Comparison of ENCODE assay signal across 9 mouse cellular contexts in the genomic region with DNA sequence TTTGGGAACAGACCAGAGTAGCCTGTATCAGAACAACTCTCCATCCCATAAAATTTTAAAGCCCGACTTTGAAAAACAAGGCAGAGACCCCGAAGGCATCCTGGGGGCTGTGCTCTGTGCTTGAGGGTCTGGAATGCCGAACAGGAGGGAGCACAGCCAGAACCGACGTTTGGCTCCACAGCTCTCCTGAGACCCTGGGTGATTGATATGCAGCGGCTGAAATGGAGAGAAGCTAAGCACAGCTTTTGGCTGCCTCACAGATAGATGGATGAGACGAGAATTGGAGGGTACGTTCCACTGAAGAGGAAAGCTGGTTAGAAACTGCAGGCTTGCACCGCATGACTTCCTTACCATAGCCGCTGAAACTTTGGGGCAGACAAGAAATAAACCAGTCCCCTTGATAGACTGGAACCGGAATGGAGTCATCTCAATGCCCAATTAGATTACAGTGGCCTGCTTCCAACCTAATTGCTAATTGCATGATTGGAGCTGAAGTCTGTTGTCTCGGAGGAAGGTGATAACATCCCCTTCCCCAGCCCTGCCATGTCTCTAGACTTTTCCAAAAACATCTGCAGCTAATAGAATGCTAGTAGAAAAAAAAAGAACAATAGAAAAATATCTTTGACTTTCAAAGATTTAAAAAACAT.
DNase-seq lines count a peak whose midpoint lies in the region; ATAC-seq and TF ChIP-seq lines count a peak whose summit lies in the region.
"Had no signal": no experiment of that assay in that cellular context is flagged by ENCODE, and none has a peak within 500 bp of the region (broad histone marks: within the 10 kb centered on the region; RNA-seq: fewer than 3 reads in every experiment).

No protein-coding gene starts in this region.

- no peak for DNase-seq in heart, embryonic 10.5 days (ENCODE audit: low spot score)
- DNase-seq in brain, embryonic 14.5 days (ENCODE audit: low read depth), result peak; percentile 55
- DNase-seq in limb, embryonic 14.5 days (ENCODE audit: low spot score), result peak; percentile 39
- DNase-seq in layer of hippocampus, adult 2 months (ENCODE audit: low spot score in 2 of 2), result no peak
- no peak for DNase-seq in gastrocnemius, adult 8-10 months (ENCODE audit: low spot score in 2 of 2)
- DNase-seq: thymus, postnatal 36 days had no signal

- no peaks in the 10 kb centered on the region for H3K36me3 ChIP-seq in heart, embryonic 16.5 days (ENCODE audit: control insufficient read depth, insufficient read depth)
- H3K36me3 ChIP-seq in heart, embryonic 10.5 days, result no peaks in the 10 kb centered on the region
- H3K36me3 ChIP-seq in embryonic facial prominence, embryonic 13.5 days, result no peaks in the 10 kb centered on the region
- no peaks in the 10 kb centered on the region for H3K36me3 ChIP-seq in limb, embryonic 14.5 days (ENCODE audit: control insufficient read depth, insufficient read depth, low read length)

- peak overlapping the region; percentile 43; the same call in 1 of the 2 replicates for H3K9ac ChIP-seq in heart, embryonic 16.5 days (ENCODE audit: low read length)
- H3K9ac ChIP-seq in embryonic facial prominence, embryonic 13.5 days, result no peak overlapping the region
- H3K9ac ChIP-seq in limb, embryonic 14.5 days (ENCODE audit: low read depth, low read length, severe bottlenecking), result no peak overlapping the region

- ATAC-seq in heart, embryonic 16.5 days (replicated peaks; ENCODE audit: extremely low read depth, insufficient read depth, low FRiP score), result no peak; the same call in 1 of the 2 replicates
- ATAC-seq in embryonic facial prominence, embryonic 13.5 days (ENCODE audit: insufficient number of reproducible peaks, insufficient read depth, low FRiP score, low TSS enrichment, low read depth), result no peak
- 0 out of 2 replicates have a peak, but pooled peaks have one; percentile 19 for ATAC-seq in limb, embryonic 14.5 days (ENCODE audit: low FRiP score, low read depth)
- ATAC-seq: lung, postnatal 0 days had no signal

- H3K4me2 ChIP-seq in heart, embryonic 16.5 days (ENCODE audit: low read depth, low read length), result peak overlapping the region; percentile 45
- H3K4me2 ChIP-seq in embryonic facial prominence, embryonic 13.5 days, result peak overlapping the region; percentile 32; the same call in 1 of the 2 replicates
- peak overlapping the region; percentile 33 for H3K4me2 ChIP-seq in limb, embryonic 14.5 days (replicated peaks; ENCODE audit: low read depth, low read length, severe bottlenecking)

- TF ChIP-seq CTCF in brain, embryonic 14.5 days (IDR thresholded peaks at IDR 0.05; ENCODE audit: borderline replicate concordance, extremely low read depth, insufficient read depth, insufficient read length), result no peak
- no peak for TF ChIP-seq CTCF in layer of hippocampus, adult 2 months (conservative IDR thresholded peaks at IDR 0.05)

- WGBS in heart, embryonic 16.5 days, result 27% methylated on average over 12 of the region's 12 CpGs
- 27% methylated on average over 12 of the region's 12 CpGs for WGBS in heart, embryonic 10.5 days
- 29% methylated on average over 12 of the region's 12 CpGs for WGBS in embryonic facial prominence, embryonic 13.5 days
- WGBS in limb, embryonic 14.5 days, result 10% methylated on average over 12 of the region's 12 CpGs

- no peak overlapping the region for H3K4me3 ChIP-seq in heart, embryonic 16.5 days (ENCODE audit: low read length)
- no peak overlapping the region for H3K4me3 ChIP-seq in heart, embryonic 10.5 days
- no peak overlapping the region for H3K4me3 ChIP-seq in embryonic facial prominence, embryonic 13.5 days
- no peak overlapping the region for H3K4me3 ChIP-seq in limb, embryonic 14.5 days (replicated peaks; ENCODE audit: low read length)
- H3K4me3 ChIP-seq in layer of hippocampus, adult 2 months, result no peak overlapping the region

- peaks cover 3% of the 10 kb centered on the region; the same call in 1 of the 2 replicates for H3K4me1 ChIP-seq in heart, embryonic 16.5 days (ENCODE audit: control insufficient read depth, insufficient read depth, low read length)
- peaks cover 7% of the 10 kb centered on the region; the same call in 1 of the 2 replicates for H3K4me1 ChIP-seq in heart, embryonic 10.5 days
- peaks cover 12% of the 10 kb centered on the region; the same call in 1 of the 2 replicates for H3K4me1 ChIP-seq in embryonic facial prominence, embryonic 13.5 days
- H3K4me1 ChIP-seq in limb, embryonic 14.5 days (ENCODE audit: control insufficient read depth, insufficient read depth, low read length), result 0 out of 2 replicates have a peak, but pooled peaks cover 4% of the 10 kb centered on the region

- H3K9me3 ChIP-seq in heart, embryonic 16.5 days (replicated peaks; ENCODE audit: control insufficient read depth, low read length), result no peaks in the 10 kb centered on the region
- H3K9me3 ChIP-seq in heart, embryonic 10.5 days, result no peaks in the 10 kb centered on the region
- no peaks in the 10 kb centered on the region for H3K9me3 ChIP-seq in embryonic facial prominence, embryonic 13.5 days
- no peaks in the 10 kb centered on the region for H3K9me3 ChIP-seq in limb, embryonic 14.5 days (ENCODE audit: control insufficient read depth, low read length)

- H3K27me3 ChIP-seq in heart, embryonic 16.5 days (ENCODE audit: control insufficient read depth, insufficient read depth, low read length), result no peaks in the 10 kb centered on the region
- no peaks in the 10 kb centered on the region for H3K27me3 ChIP-seq in heart, embryonic 10.5 days (ENCODE audit: insufficient read depth, poor library complexity, severe bottlenecking)
- no peaks in the 10 kb centered on the region for H3K27me3 ChIP-seq in embryonic facial prominence, embryonic 13.5 days
- H3K27me3 ChIP-seq in limb, embryonic 14.5 days (ENCODE audit: control insufficient read depth, insufficient read depth, low read length), result no peaks in the 10 kb centered on the region

- no peak overlapping the region for H3K27ac ChIP-seq in heart, embryonic 16.5 days (ENCODE audit: low read length)
- H3K27ac ChIP-seq in heart, embryonic 10.5 days, result no peak overlapping the region
- H3K27ac ChIP-seq in embryonic facial prominence, embryonic 13.5 days, result no peak overlapping the region
- H3K27ac ChIP-seq in limb, embryonic 14.5 days (replicated peaks; ENCODE audit: low read depth, low read length), result no peak overlapping the region
- no peak overlapping the region for H3K27ac ChIP-seq in layer of hippocampus, adult 2 months

- no peak for TF ChIP-seq POLR2A in brain, embryonic 14.5 days (IDR thresholded peaks at IDR 0.05; ENCODE audit: borderline replicate concordance, extremely low read depth, insufficient read depth, insufficient read length, poor library complexity, severe bottlenecking)
- TF ChIP-seq POLR2A in limb, embryonic 14.5 days (IDR thresholded peaks at IDR 0.05; ENCODE audit: borderline replicate concordance, extremely low read depth, insufficient read depth, insufficient read length), result no peak

Comparison
In these comparisons a context has a peak if more than half of its experiments do, and no peak if none do; other contexts are left out.
1. DNase-seq: peak in brain, embryonic 14.5 days (single experiment) and limb, embryonic 14.5 days (single experiment); none in heart, embryonic 10.5 days (single experiment), layer of hippocampus, adult 2 months (0 of 2) and gastrocnemius, adult 8-10 months (0 of 2).
2. Peak in every context shown above with its lines, with median percentiles within 50 percentile points of each other: H3K4me2 ChIP-seq.